Mouse (Mus musculus): ENCODE measurements around the gene Tnfrsf4. TPM values are rescaled to one million over a fixed set of nuclear protein-coding genes. Genes with fewer than 3 reads are reported as not detected.

Gene Tnfrsf4
- polyA plus RNA-seq, 1 experiment: 2.8 TPM

- no peaks in the 10 kb centered on the region for H3K4me1 ChIP-seq (ENCODE audit: control insufficient read depth, insufficient read depth, low read length)
- H3K27ac ChIP-seq (ENCODE audit: control insufficient read depth, insufficient read depth, low read depth, low read length): no peak overlapping the region
- H3K36me3 ChIP-seq (ENCODE audit: control insufficient read depth, insufficient read depth, low read length): peaks cover 6% of the 10 kb centered on the region
- no peaks in the 10 kb centered on the region for H3K27me3 ChIP-seq (ENCODE audit: control insufficient read depth, insufficient read depth, low read length)
- no peak overlapping the region for H3K4me3 ChIP-seq (ENCODE audit: control insufficient read depth, low read depth, low read length)
- TF ChIP-seq POLR2A (IDR thresholded peaks at IDR 0.05; ENCODE audit: control insufficient read depth, low read depth, low read length) (no peak), CTCF (IDR thresholded peaks at IDR 0.05; ENCODE audit: control insufficient read depth, insufficient read depth, insufficient replicate concordance, low read depth, low read length) (no peak)
Measured at GRCm38 (mm10) chr4:156008369-156008768, 5.3 kb upstream of the Tnfrsf4 start.

- no peaks in the 10 kb centered on the region for H3K27me3 ChIP-seq (ENCODE audit: control insufficient read depth, insufficient read depth, low read length)
- H3K36me3 ChIP-seq (ENCODE audit: control insufficient read depth, insufficient read depth, low read length): 0 out of 2 replicates have a peak, but pooled peaks cover 2% of the 10 kb centered on the region
- no peak overlapping the region for H3K27ac ChIP-seq (ENCODE audit: control insufficient read depth, insufficient read depth, low read depth, low read length)
- TF ChIP-seq POLR2A (IDR thresholded peaks at IDR 0.05; ENCODE audit: control insufficient read depth, low read depth, low read length) (no peak), CTCF (IDR thresholded peaks at IDR 0.05; ENCODE audit: control insufficient read depth, insufficient read depth, insufficient replicate concordance, low read depth, low read length) (no peak)
- H3K4me3 ChIP-seq (ENCODE audit: control insufficient read depth, low read depth, low read length): no peak overlapping the region
- no peaks in the 10 kb centered on the region for H3K4me1 ChIP-seq (ENCODE audit: control insufficient read depth, insufficient read depth, low read length)
Measured at GRCm38 (mm10) chr4:156014436-156014835, 793 bp downstream of the Tnfrsf4 start.

GRCm38 (mm10) chr4:156019771-156020170, 6.1 kb downstream of the Tnfrsf4 start:
- TF ChIP-seq POLR2A (IDR thresholded peaks at IDR 0.05; ENCODE audit: control insufficient read depth, low read depth, low read length): no peak
- no peak for TF ChIP-seq CTCF (IDR thresholded peaks at IDR 0.05; ENCODE audit: control insufficient read depth, insufficient read depth, insufficient replicate concordance, low read depth, low read length)
- H3K4me1 ChIP-seq (ENCODE audit: control insufficient read depth, insufficient read depth, low read length): no peaks in the 10 kb centered on the region
- no peak overlapping the region for H3K4me3 ChIP-seq (ENCODE audit: control insufficient read depth, low read depth, low read length)
- no peaks in the 10 kb centered on the region for H3K36me3 ChIP-seq (ENCODE audit: control insufficient read depth, insufficient read depth, low read length)
- no peak overlapping the region for H3K27ac ChIP-seq (ENCODE audit: control insufficient read depth, insufficient read depth, low read depth, low read length)
- H3K27me3 ChIP-seq (ENCODE audit: control insufficient read depth, insufficient read depth, low read length): no peaks in the 10 kb centered on the region

- H3K27me3 ChIP-seq (ENCODE audit: control insufficient read depth, insufficient read depth, low read length): no peaks in the 10 kb centered on the region
- no peak overlapping the region for H3K27ac ChIP-seq (ENCODE audit: control insufficient read depth, insufficient read depth, low read depth, low read length)
- H3K36me3 ChIP-seq (ENCODE audit: control insufficient read depth, insufficient read depth, low read length): no peaks in the 10 kb centered on the region
- H3K4me3 ChIP-seq (ENCODE audit: control insufficient read depth, low read depth, low read length): no peak overlapping the region
- H3K4me1 ChIP-seq (ENCODE audit: control insufficient read depth, insufficient read depth, low read length): no peaks in the 10 kb centered on the region
- TF ChIP-seq POLR2A (IDR thresholded peaks at IDR 0.05; ENCODE audit: control insufficient read depth, low read depth, low read length) (no peak), CTCF (IDR thresholded peaks at IDR 0.05; ENCODE audit: control insufficient read depth, insufficient read depth, insufficient replicate concordance, low read depth, low read length) (no peak)
Measured at GRCm38 (mm10) chr4:156021381-156021780, 7.7 kb downstream of the Tnfrsf4 start.

- H3K4me1 ChIP-seq (ENCODE audit: control insufficient read depth, insufficient read depth, low read length): no peaks in the 10 kb centered on the region
- H3K27me3 ChIP-seq (ENCODE audit: control insufficient read depth, insufficient read depth, low read length): no peaks in the 10 kb centered on the region
- no peaks in the 10 kb centered on the region for H3K36me3 ChIP-seq (ENCODE audit: control insufficient read depth, insufficient read depth, low read length)
- TF ChIP-seq CTCF (IDR thresholded peaks at IDR 0.05; ENCODE audit: control insufficient read depth, insufficient read depth, insufficient replicate concordance, low read depth, low read length) (no peak), POLR2A (IDR thresholded peaks at IDR 0.05; ENCODE audit: control insufficient read depth, low read depth, low read length) (no peak)
- no peak overlapping the region for H3K4me3 ChIP-seq (ENCODE audit: control insufficient read depth, low read depth, low read length)
- H3K27ac ChIP-seq (ENCODE audit: control insufficient read depth, insufficient read depth, low read depth, low read length): no peak overlapping the region
Measured at GRCm38 (mm10) chr4:156021942-156022419, 8.3 kb downstream of the Tnfrsf4 start.

- Histone ChIP-seq H3K36me3 (ENCODE audit: control insufficient read depth, insufficient read depth, low read length) (no peaks in the 10 kb centered on the region), H3K27ac (ENCODE audit: control insufficient read depth, insufficient read depth, low read depth, low read length) (no peak overlapping the region), H3K4me1 (ENCODE audit: control insufficient read depth, insufficient read depth, low read length) (no peaks in the 10 kb centered on the region), H3K4me3 (ENCODE audit: control insufficient read depth, low read depth, low read length) (no peak overlapping the region), H3K27me3 (ENCODE audit: control insufficient read depth, insufficient read depth, low read length) (no peaks in the 10 kb centered on the region)
- TF ChIP-seq POLR2A (IDR thresholded peaks at IDR 0.05; ENCODE audit: control insufficient read depth, low read depth, low read length) (no peak), CTCF (IDR thresholded peaks at IDR 0.05; ENCODE audit: control insufficient read depth, insufficient read depth, insufficient replicate concordance, low read depth, low read length) (no peak)
Measured at GRCm38 (mm10) chr4:156023520-156023919, 9.9 kb downstream of the Tnfrsf4 start.

- H3K27ac ChIP-seq (ENCODE audit: control insufficient read depth, insufficient read depth, low read depth, low read length): no peak overlapping the region
- H3K4me3 ChIP-seq (ENCODE audit: control insufficient read depth, low read depth, low read length): no peak overlapping the region
- TF ChIP-seq CTCF (IDR thresholded peaks at IDR 0.05; ENCODE audit: control insufficient read depth, insufficient read depth, insufficient replicate concordance, low read depth, low read length) (no peak), POLR2A (IDR thresholded peaks at IDR 0.05; ENCODE audit: control insufficient read depth, low read depth, low read length) (no peak)
Measured at GRCm38 (mm10) chr4:156024184-156024583, 10.5 kb downstream of the Tnfrsf4 start.

GRCm38 (mm10) chr4:156026013-156026412, 12.4 kb downstream of the Tnfrsf4 start, which contains the start of gene Tnfrsf18:
Tnfrsf18 (plus strand) TSS chr4:156026164.
- H3K27ac ChIP-seq (ENCODE audit: control insufficient read depth, insufficient read depth, low read depth, low read length): no peak within 1 kb of the TSS
- no peaks in the 10 kb centered on the region for H3K27me3 ChIP-seq (ENCODE audit: control insufficient read depth, insufficient read depth, low read length)
- no peak within 1 kb of the TSS for H3K4me3 ChIP-seq (ENCODE audit: control insufficient read depth, low read depth, low read length)
- no peaks in the 10 kb centered on the region for H3K36me3 ChIP-seq (ENCODE audit: control insufficient read depth, insufficient read depth, low read length)
- TF ChIP-seq POLR2A (IDR thresholded peaks at IDR 0.05; ENCODE audit: control insufficient read depth, low read depth, low read length) (no peak), CTCF (IDR thresholded peaks at IDR 0.05; ENCODE audit: control insufficient read depth, insufficient read depth, insufficient replicate concordance, low read depth, low read length) (no peak)
- H3K4me1 ChIP-seq (ENCODE audit: control insufficient read depth, insufficient read depth, low read length): peaks cover 3% of the 10 kb centered on the region

More at GRCm38 (mm10) chr4:156024184-156024583, 10.5 kb downstream of the Tnfrsf4 start:
- Histone ChIP-seq H3K27me3 (ENCODE audit: control insufficient read depth, insufficient read depth, low read length) (no peaks in the 10 kb centered on the region), H3K36me3 (ENCODE audit: control insufficient read depth, insufficient read depth, low read length) (no peaks in the 10 kb centered on the region), H3K4me1 (ENCODE audit: control insufficient read depth, insufficient read depth, low read length) (no peaks in the 10 kb centered on the region)
